Comparison of ENCODE assay signal across 22 mouse cellular contexts in genomic region chr10:119550630-119551029, GRCm38 (mm10).
DNase-seq lines count a peak whose midpoint lies in the region; ATAC-seq and TF ChIP-seq lines count a peak whose summit lies in the region.
"Had no signal": no experiment of that assay in that cellular context is flagged by ENCODE, and none has a peak within 500 bp of the region (broad histone marks: within the 10 kb centered on the region; RNA-seq: fewer than 3 reads in every experiment).

No protein-coding gene starts in this region.

- no peak for TF ChIP-seq POLR2A in heart, adult 2 months (IDR thresholded peaks at IDR 0.05; ENCODE audit: insufficient read depth, low read depth, low read length)

- intact Hi-C loops in heart, adult 2 months (cut with DNase I), result no loop called here

- no peaks in the 10 kb centered on the region for H3K9me3 ChIP-seq in intestine, embryonic 15.5 days
- no peaks in the 10 kb centered on the region for H3K9me3 ChIP-seq in intestine, embryonic 16.5 days (ENCODE audit: control insufficient read depth, low read length)
- H3K9me3 ChIP-seq in intestine, postnatal 0 days (ENCODE audit: control insufficient read depth), result no peaks in the 10 kb centered on the region
- H3K9me3 ChIP-seq in midbrain, postnatal 0 days (ENCODE audit: low read length), result no peaks in the 10 kb centered on the region

- H3K4me3 ChIP-seq in heart, adult 2 months, result no peak overlapping the region
- no peak overlapping the region for H3K4me3 ChIP-seq in intestine, embryonic 15.5 days (replicated peaks)
- H3K4me3 ChIP-seq in intestine, embryonic 16.5 days (ENCODE audit: low read length), result no peak overlapping the region
- H3K4me3 ChIP-seq in intestine, postnatal 0 days (ENCODE audit: low read depth, low read length), result no peak overlapping the region
- H3K4me3 ChIP-seq in midbrain, postnatal 0 days (ENCODE audit: low read depth, low read length), result no peak overlapping the region

- no peaks in the 10 kb centered on the region for H3K36me3 ChIP-seq in heart, adult 2 months (ENCODE audit: control insufficient read depth, insufficient read depth, low read length)
- no peaks in the 10 kb centered on the region for H3K36me3 ChIP-seq in intestine, embryonic 15.5 days
- H3K36me3 ChIP-seq in intestine, embryonic 16.5 days (ENCODE audit: control insufficient read depth, insufficient read depth, low read length), result no peaks in the 10 kb centered on the region
- H3K36me3 ChIP-seq in intestine, postnatal 0 days (ENCODE audit: control insufficient read depth, insufficient read depth), result no peaks in the 10 kb centered on the region
- H3K36me3 ChIP-seq in midbrain, postnatal 0 days (ENCODE audit: insufficient read depth, low read length), result no peaks in the 10 kb centered on the region
- H3K36me3 ChIP-seq: G1E had no signal

- no peak for TF ChIP-seq EP300 in heart, adult 2 months (IDR thresholded peaks at IDR 0.05; ENCODE audit: insufficient read depth, low read depth, low read length)

- no peak overlapping the region for H3K4me2 ChIP-seq in intestine, embryonic 15.5 days (replicated peaks)
- H3K4me2 ChIP-seq in intestine, embryonic 16.5 days (ENCODE audit: low read depth, low read length), result no peak overlapping the region
- no peak overlapping the region for H3K4me2 ChIP-seq in intestine, postnatal 0 days (replicated peaks; ENCODE audit: low read depth)
- H3K4me2 ChIP-seq in midbrain, postnatal 0 days (ENCODE audit: low read depth, low read length, poor library complexity, severe bottlenecking), result no peak overlapping the region

- ATAC-seq in intestine, embryonic 15.5 days, result peak; percentile 49; the same call in 1 of the 2 replicates
- peak; percentile 71 for ATAC-seq in intestine, embryonic 16.5 days
- peak; percentile 61 for ATAC-seq in intestine, postnatal 0 days
- no peak for ATAC-seq in midbrain, postnatal 0 days (ENCODE audit: low FRiP score)
- ATAC-seq: activated CD4-positive, CD25-positive, alpha-beta regulatory T cell, adult 4 months; CD4-positive, CD25-positive, alpha-beta regulatory T cell, adult 4 months; Patski had no signal

- no peak overlapping the region for H3K9ac ChIP-seq in heart, adult 2 months (ENCODE audit: low read depth, low read length)
- no peak overlapping the region for H3K9ac ChIP-seq in intestine, embryonic 15.5 days
- H3K9ac ChIP-seq in intestine, embryonic 16.5 days (ENCODE audit: low read depth, low read length), result no peak overlapping the region
- no peak overlapping the region for H3K9ac ChIP-seq in intestine, postnatal 0 days (ENCODE audit: low read depth, low read length)
- H3K9ac ChIP-seq in midbrain, postnatal 0 days (replicated peaks; ENCODE audit: low read length, poor library complexity, severe bottlenecking), result no peak overlapping the region

- peak; percentile 37 for DNase-seq in heart, adult 11 months
- no peak for DNase-seq in heart, adult 2 months
- no peak for DNase-seq in kidney, adult 11 months
- no peak for DNase-seq in midbrain, postnatal 0 days (ENCODE audit: low spot score)
- DNase-seq in kidney, postnatal 10 days, result no peak
- DNase-seq: adrenal gland, adult 2 months; adrenal gland, adult 8-10 months; adrenal gland, postnatal 10 days; adrenal gland, postnatal 14 days; adrenal gland, postnatal 25 days; adrenal gland, postnatal 36 days; B cell, adult 2 months; cerebellum, adult 11 months; cerebellum, adult 11-12 months had no signal

- 61% methylated on average over 6 of the region's 6 CpGs for WGBS in heart, adult 2 months
- 58% methylated on average over 6 of the region's 6 CpGs for WGBS in intestine, embryonic 15.5 days
- WGBS in intestine, embryonic 16.5 days, result 72% methylated on average over 6 of the region's 6 CpGs
- 46% methylated on average over 6 of the region's 6 CpGs for WGBS in intestine, postnatal 0 days
- 86% methylated on average over 6 of the region's 6 CpGs for WGBS in midbrain, postnatal 0 days

- H3K27me3 ChIP-seq in heart, adult 2 months (ENCODE audit: control insufficient read depth, insufficient read depth, low read length), result no peaks in the 10 kb centered on the region
- no peaks in the 10 kb centered on the region for H3K27me3 ChIP-seq in intestine, embryonic 15.5 days (replicated peaks)
- H3K27me3 ChIP-seq in intestine, embryonic 16.5 days (replicated peaks; ENCODE audit: control insufficient read depth, insufficient read depth, low read length), result no peaks in the 10 kb centered on the region
- H3K27me3 ChIP-seq in intestine, postnatal 0 days (replicated peaks; ENCODE audit: control insufficient read depth, insufficient read depth, low read length), result no peaks in the 10 kb centered on the region
- no peaks in the 10 kb centered on the region for H3K27me3 ChIP-seq in midbrain, postnatal 0 days (ENCODE audit: insufficient read depth, low read length)
- H3K27me3 ChIP-seq: CH12.LX, Patski had no signal

- no peak for TF ChIP-seq CTCF in heart, adult 2 months (IDR thresholded peaks at IDR 0.05)
- TF ChIP-seq CTCF in intestine, postnatal 0 days (IDR thresholded peaks at IDR 0.05; ENCODE audit: low read depth), result no peak
- no peak for TF ChIP-seq CTCF in midbrain, postnatal 0 days (IDR thresholded peaks at IDR 0.05)

- H3K27ac ChIP-seq in heart, adult 2 months, result no peak overlapping the region
- no peak overlapping the region for H3K27ac ChIP-seq in intestine, embryonic 15.5 days
- no peak overlapping the region for H3K27ac ChIP-seq in intestine, embryonic 16.5 days (ENCODE audit: low read length)
- H3K27ac ChIP-seq in intestine, postnatal 0 days (ENCODE audit: low read depth, low read length), result no peak overlapping the region
- no peak overlapping the region for H3K27ac ChIP-seq in midbrain, postnatal 0 days (ENCODE audit: low read depth, low read length)

- H3K4me1 ChIP-seq in heart, adult 2 months (ENCODE audit: control insufficient read depth, insufficient read depth, low read length), result no peaks in the 10 kb centered on the region; the same call in 1 of the 2 replicates
- H3K4me1 ChIP-seq in intestine, embryonic 15.5 days (replicated peaks), result no peaks in the 10 kb centered on the region
- no peaks in the 10 kb centered on the region for H3K4me1 ChIP-seq in intestine, embryonic 16.5 days (ENCODE audit: control insufficient read depth, insufficient read depth, low read length)
- H3K4me1 ChIP-seq in intestine, postnatal 0 days (replicated peaks; ENCODE audit: control insufficient read depth, insufficient read depth, low read length), result no peaks in the 10 kb centered on the region
- no peaks in the 10 kb centered on the region for H3K4me1 ChIP-seq in midbrain, postnatal 0 days (ENCODE audit: insufficient read depth, low read length)

- H3K79me2 ChIP-seq in heart, adult 2 months (replicated peaks; ENCODE audit: control insufficient read depth, insufficient read depth, low read length), result no peaks in the 10 kb centered on the region
